Mouse (Mus musculus) heart, adult 8-10 months (tissue): ENCODE data around the gene Gm10959. TPM values are rescaled to one million over a fixed set of nuclear protein-coding genes. Genes with fewer than 3 reads are reported as not detected.
A peak's percentile ranks its signal among the peaks of the same experiment; 100 is the strongest.
"Not testable (repeated sequence)": the region's sequence is repeated elsewhere in the genome, so short reads cannot be mapped to it uniquely, and the experiment has no call there.

Source experiments
- DNase-seq: peaks from one replicate; pipeline ENCODE4 v3.0.0; 2022; ENCODE audit warnings: low spot score
- total RNA-seq, 4 experiments: library from RNA; stranded (reverse); gene quantifications; 2 replicates each; pipeline ENCODE4 v1.2.4; 2022

Gm10959 gene
- total RNA-seq, result not detected

DNA sequence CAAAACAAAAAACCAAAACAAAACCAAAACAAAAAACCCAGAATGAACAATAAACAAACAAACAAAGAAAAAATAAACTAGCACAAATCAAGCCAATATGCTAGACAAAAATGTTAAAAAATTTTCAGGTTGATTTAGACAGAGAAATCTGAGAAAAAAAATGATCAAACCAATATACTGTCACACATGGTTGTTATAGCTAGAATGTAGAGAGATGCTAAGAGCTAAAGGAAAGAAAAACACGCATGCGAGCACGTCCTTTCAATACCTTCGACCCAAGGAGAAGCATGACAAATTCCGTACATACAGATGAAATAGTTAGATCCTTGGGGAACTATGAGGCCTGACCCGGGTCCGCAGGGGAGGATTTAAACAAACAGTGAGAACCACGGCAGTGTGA, at the start of gene Gm10959:
Gm10959 (minus strand) TSS at position 101 of the 400 bp plus-strand sequence.
- no peak for DNase-seq

DNA sequence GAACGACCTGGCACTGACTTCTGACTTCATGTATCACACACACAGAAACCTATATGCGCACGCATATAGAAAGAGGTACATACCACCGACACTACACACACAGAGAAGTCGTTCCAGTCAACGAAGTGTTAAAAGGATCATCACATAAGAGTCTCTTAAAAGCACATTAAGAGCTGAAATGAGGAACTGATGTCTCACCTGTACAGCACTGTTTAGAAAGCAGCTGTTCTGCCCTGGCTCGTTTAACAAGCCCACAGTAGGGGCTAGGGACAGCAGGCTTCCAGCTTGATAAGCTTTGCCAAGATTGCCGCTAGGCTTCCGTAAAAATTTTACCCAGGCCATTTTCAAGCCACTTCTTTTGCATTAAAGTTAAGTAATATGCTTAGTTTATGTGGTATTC, 49.2 kb upstream of the Gm10959 start:
- DNase-seq, result no peak

DNA sequence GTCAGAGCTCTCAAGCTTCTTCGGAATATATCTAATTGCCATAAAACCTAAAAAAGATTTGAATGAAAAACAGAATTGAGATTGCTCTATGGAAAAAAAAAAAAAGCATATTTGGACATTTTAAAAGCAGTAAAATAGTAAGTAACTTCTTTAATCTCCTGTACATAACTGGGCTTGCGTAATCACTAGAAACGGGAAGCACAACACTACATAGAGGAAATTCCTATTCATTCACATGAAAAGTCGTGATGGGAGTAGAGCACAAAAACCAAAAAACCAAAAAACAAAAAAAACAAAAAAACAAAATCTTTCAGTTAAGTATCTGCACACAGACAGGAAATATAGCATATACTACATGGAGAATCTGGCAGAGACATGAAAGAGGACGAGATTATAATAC, 45.1 kb upstream of the Gm10959 start:
- no peak for DNase-seq

DNA sequence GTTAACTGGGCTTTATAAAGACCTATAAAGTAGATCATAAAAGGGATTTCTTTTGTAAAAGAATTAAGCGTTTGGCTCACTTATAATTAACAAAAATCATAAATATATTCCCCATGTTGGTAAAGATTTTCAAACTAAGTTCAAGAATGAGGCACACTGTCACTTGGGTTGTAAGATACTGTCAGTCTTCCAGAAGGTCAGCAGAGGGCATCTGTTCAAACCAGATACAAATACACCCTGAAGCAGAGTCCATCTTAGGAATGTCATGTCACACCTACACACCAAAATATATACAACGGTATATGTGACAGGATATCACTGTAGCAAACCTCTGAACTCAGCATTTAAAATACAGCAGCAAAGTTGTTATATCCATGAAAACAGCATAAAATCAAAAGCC, 31.0 kb upstream of the Gm10959 start:
- no peak for DNase-seq

DNA sequence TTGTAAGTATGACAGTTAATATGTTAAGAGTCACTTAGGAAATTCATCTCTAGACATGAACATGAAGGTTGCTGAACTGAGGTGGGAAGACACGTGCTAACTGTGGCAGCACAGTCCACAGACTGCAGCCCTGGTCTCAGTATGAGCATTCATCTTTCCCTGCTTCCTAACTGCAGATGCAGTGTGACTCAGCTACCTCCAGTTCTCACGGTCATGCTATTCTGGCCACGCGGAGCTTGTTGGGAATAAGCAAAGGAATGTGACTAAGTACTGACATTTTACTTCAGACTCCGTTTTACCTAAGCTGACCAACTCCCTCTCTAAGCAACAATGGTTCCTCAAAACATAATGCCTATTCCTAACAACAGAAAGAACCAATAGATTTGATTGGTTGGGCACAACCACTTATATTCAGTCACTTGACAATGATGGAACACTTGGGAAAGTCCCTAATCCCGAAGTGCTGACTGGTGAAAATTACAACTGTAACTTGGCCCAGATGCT, 24.3 kb upstream of the Gm10959 start:
- DNase-seq, result no peak

DNA sequence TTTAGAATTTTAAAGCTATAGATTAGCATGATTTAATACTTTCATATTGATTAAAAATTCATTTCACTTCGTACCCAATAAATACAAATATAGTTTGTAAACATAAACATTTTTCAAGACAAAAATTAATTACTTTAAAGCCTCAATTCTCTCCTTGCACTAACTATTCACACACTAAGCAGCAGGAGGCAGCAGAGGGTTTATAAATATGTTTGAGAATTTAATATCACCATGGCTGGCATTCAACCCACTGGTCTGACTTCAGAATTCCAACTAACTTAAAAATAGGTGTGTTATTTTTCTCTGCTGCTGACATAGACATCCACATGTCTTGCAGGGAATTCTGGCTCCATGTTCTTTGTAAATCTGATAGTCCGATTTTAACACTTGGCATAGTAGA, 20.1 kb upstream of the Gm10959 start:
- DNase-seq, result peak; percentile 71

DNA sequence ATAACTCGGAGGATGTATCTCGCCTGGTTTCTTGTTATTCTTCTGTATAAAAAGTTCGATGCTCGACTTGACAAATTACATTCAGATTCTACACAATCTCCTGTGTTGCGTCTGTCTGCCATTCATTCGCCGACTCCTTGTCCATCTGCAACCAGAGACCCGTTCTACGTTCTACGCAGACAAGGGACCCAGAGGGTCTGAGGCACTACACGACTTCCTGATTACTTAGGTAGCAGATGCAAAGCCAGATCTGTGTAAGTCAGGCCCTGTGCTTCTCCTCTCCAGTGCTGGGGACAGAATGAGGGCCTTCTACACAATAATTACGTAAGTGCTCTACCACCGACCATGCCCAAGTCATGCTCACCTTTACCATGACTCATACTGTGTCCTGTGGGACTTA, 18.0 kb upstream of the Gm10959 start:
- not testable (repeated sequence) for DNase-seq

DNA sequence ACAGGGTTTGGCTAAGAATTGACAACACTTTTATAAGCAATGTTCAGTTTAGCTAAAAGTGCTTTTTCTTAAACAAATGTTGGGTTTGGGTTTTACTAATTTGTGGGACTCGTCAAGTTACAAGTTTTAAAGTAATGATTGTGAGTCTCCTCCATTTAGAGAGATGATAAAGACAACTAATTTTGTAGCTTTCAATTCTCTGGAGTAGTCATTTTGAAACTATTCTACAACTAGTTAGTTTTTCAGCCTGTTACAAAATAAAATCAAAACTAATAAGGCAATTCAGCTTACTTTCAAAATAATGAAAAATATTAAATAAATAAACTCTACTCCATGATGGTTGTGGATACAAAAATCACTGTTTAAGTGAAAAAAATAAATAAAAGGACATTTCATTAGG, 13.3 kb upstream of the Gm10959 start:
- no peak for DNase-seq

DNA sequence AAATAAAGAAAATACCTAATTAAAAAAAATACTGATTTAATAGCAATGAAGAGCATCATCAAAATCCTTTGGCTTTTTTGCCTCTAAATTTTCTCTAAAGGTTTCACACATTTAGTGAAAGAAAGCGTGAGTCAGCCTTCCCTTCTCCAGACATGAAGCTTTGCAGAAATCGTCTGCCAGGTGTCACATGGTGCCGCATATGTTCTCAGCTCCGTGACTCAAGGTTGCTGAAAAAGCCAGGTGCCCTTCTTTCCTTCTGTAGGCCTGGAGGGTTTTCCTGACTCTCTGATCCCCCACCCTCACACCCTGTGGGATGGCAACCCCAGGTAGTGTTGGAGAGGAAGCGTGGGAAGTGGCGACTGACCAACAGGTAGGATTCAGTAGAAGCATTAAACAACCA, 10.6 kb upstream of the Gm10959 start:
- DNase-seq, result no peak

DNA sequence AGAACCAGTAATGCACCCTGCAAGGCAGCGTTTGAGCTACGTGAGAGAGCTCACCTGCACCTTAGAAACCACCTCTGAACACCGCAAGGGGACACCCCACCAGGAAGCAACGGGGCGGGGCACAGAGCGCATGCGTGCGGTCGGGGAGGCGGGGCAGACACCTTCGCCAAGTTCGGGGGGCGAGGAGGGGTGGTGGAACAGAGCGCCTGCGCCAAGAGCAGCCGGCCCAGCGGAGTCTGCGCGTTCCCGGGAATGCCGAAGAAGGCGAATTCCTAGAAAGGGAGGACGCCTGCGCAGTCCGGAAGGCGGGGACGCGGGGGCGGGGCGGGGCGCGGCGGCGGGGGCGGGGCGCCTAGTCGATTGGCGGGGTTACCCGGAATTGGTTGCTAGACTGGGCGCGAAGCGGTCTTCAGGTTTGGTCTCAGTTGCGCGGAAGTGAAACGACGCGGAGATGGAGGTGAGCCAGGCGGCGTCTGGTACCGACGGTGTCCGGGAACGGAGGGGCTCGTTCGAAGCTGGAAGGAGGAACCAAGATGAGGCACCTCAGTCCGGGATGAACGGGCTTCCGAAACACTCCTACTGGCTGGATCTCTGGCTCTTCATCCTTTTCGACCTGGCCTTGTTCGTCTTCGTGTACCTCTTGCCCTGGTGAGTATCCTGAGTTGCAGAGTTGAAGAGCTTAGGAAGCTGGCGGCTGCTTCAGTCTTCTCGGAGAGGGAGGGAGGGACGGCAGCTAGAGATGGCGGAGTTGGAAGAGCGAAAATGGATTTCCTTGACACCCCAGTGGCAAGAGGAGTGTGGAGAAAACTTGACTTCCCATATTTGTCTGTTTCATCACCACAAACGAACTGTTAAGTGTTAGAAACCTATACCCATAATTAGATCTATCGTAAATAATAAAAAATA, 5.1 kb upstream of the Gm10959 start, which contains the start of gene 1810037I17Rik:
1810037I17Rik (plus strand) TSS at position 195 of the 906 bp plus-strand sequence.
- peak; percentile 94 for DNase-seq

DNA sequence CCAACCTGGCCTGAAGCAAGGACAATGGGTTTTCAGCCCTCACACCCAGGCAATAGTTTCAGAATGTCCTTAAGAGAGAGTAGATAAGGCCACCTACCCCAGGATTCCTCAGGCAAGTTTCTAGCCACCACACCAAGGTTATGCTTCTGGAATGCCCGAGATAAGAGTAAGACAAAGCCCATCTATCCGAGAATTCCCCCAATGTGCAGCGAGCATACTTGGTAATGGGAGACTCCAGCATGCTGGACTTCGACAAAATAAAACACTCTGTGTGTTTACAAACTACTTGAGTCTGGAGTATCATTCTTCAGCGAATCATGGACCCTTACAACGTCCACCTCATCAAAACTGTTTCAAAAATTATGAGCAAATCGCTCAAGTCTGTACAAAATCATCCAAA, 4.0 kb upstream of the Gm10959 start:
- no peak for DNase-seq

DNA sequence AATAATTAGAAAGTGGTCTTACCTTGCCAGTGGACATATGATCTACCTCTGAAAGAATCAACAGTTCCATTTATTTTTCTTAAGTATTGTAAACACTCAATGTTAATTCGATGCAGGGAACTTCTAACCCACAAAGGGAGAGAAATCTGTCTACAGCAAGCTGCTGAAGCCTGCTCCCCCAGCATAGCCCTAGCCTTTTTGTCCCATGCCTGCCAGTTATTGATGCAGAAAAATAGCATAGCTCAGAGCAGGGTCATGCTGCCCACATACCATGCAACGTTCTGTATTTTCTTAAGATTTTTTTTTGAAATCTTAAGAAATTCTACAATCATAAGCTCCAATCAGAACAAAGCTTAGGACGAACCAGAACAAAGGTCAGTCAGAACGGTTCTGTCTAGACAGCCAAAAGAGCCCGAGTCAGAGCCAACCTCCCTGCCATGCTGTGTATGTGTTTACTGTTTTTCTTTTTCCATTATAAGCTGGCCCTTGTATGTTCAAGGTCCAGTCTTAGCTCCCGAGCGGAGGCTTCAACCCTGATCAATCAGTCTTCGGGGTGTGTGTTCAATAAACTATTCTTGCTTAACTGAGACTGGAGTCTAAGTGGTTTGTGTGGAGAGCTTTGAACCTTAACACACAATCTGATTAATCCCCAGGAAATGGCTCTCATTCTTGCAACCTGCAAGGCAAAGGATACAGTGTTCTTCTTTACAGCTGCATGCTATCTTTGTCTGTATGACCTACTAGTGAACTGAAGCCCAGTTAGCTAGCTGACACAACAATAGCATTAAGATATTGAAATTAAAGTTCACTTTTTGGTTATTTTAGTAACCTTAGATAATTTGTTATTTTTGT, 2.7 kb upstream of the Gm10959 start:
- DNase-seq, result no peak

DNA sequence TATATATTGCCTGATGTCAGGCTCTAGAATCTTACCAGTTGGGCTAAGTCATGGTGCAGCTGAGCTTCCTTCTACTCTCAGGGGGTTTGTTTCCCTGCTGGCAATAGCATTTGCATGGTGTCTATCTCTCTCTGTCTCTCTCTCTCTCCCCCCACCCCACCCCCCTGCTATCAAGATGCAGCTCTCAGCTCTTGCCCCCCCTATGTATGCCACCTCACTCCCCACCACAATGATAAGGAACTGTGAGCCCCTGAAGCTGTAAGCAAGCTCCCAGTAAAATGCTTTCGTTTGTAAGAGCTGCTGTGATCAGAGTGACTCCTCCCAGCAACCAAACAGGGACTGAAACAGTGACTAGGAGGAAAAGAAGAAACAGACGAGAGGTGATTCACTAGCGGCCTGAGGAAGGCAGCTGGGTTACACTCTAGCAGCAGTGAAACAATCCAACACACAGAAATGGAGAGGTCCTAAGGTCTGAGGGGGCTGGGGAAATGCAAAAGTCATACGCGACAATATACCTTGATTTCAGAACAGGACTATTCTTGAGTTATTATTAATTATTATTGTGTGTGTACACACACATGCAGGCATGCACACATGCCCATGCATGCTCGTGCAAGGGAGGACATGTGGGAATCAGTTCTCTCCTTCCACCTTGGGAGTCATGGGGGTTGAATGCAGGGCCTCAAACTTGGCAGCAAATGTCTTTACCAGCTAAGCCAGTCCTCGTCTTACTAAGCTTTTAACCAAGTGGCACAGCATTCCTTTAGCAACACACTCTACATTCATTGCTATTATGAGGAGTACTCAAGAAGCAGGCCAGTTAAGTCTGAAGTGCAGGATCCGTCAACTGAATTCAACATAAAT, 1.6 kb upstream of the Gm10959 start:
- no peak for DNase-seq

DNA sequence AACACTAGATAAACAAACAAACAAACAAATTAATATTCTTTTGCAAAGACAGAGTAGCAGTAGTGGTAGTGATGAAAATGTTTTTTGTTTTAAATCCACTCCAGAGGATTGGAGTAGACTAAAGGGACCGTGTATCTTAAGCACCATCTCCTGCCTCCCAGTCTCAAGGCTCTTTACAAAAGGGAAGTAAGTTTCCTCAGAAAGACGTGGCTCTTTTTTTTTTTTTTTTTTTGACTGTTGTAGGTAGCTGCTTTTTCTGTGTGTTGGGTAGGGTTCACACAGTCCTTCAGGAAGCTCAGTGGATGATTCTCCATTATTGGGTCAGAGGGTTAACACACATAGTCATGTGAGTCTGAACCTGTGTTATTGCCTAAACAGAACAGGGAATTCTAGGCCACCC, 488 bp downstream of the Gm10959 start:
- DNase-seq, result no peak

DNA sequence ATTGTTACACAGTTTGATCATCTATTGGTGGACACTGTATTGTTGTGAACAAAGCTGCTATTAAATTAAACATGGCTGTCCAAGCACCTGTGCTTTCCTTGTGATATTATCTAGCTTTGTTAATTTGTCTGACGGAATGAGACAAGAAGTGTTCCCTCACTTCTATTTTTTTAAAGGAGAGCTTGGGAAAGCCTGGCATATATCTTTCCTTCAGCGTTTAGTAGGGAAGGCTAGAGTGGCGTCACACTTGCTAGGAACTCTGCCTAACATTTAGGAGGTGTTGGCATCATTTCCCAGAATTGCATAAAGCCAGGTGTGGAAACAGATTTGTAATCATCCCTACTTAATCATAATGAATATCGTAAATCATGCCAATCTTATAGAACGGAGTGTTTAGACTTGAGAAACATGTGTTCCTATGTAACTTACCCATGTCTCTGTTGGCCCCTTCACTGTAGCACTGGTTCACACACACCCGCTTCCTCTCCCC, 2.9 kb downstream of the Gm10959 start:
- no peak for DNase-seq

DNA sequence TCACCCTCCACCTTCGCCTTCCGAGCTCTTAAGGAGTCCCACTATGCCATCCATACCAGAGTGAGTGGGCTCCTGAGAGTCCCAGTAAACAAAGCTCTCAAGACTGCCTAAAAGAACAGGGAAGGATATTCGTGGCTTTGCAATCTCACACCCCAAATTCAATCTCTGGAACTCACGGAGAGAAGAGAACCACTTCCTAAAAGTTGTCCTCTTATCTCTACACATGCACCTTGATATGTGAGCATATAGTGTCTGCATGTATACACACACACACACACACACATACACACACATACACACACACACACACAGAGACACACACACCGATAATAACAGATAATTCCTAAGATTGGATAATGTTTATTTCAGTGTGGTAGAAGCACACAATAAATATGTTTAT, 3.7 kb downstream of the Gm10959 start:
- DNase-seq, result no peak

DNA sequence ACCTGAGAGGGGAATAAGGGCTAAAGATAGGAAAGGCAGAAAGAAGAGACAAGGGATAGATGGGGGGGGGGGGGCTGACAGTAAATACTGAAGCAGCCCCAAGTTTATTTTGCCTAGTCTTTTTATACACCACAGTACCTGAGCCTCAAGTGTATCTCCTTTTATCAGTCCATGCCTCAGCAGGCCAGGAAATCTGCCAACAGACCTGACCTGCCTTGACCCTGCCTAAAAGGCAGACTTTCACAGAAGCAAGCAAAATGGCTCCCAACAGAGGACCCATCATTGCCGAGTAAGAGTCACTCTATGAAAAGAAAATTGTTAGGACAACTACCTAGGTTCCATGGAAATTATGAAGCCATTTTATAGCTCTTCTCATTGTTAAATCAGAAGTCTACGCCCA, 11.3 kb downstream of the Gm10959 start:
- DNase-seq, result no peak

DNA sequence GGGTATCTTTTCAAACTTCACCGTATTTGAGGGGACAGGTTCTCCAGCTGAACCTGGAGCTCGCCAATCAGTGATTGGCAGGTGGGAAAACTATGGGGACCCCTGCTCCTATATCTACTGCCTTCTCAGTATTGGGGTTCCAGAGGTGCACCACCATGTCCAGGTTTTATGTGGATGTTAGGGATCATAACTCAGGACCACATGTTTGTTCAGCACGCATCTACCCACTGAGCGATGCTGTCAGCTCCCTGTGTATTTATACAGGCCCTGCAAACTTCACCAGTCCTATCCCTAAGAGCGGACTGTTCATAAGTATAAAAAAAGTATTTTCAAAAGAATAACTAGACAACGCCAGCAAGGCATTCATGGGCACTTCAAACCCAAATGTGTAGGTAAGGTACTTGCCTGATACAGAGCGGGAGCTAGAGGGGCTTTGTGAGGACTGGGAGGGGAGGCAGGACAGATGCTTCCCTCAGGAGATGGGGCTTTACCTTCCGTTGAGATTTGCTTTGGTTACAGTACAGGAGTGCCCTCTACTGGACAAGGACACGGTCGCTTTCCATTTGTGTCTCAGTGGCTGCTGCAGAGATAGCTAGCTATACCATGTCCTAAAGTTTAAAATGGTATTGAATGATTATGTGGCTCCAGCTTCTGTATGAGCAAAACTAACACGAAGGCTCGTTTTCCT, 15.3 kb downstream of the Gm10959 start:
- no peak for DNase-seq

DNA sequence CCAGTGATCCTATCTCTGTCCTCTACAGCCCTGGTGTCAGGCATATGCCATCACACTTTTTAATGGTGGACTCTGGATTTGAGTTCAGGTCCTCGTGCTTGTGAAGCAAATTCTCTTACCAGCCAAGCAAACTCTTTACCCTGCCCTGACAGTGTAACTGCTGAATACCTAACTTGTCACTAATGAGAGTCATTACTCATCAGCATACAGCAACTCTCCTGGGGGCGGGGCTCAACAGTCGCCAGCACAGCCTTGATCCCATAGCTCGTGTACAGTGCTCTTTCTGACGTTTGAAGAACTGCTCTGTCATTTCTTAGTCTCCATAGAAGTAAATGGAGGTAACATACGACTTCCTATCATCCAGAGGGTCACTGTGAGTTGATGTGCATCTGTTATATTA, 20.9 kb downstream of the Gm10959 start:
- DNase-seq, result no peak

DNA sequence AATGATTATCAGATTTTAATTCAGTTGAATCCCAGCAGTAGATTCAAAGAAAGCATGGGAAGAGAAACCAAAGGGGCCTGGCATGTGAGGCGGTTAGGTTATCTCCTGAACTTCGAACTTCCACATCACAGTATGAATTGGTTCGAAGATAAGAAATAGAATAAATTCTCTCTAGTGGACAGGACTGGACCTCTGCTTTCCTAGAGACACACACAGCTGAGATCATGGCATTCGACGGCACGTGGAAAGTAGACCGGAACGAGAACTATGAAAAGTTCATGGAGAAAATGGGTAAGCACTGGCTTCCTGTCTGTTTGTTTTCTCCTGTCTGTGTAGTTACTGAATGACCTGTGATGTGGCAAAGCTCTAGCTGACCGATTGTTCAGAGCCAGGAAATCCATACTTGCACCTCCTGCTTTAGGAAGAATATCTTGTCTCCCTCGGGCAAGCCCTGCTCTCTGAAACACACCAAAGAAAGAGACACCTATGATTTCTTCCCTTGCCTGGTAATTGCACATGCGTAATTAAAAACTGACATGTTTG, 23.9 kb downstream of the Gm10959 start:
- no peak for DNase-seq
